Mouse (Mus musculus): ENCODE data around the gene Glis2.

The Glis2 gene

GRCm38 (mm10) chr16:4665726-4666125 lies 71.2 kb downstream of the Glis2 start:
- no peak for DNase-seq

- DNase-seq = peak; percentile 96 to 99
These were observed 72.8 kb downstream of the Glis2 start for GRCm38 (mm10) chr16:4667190-4667808.

GRCm38 (mm10) chr16:4670317-4670716 lies 75.8 kb downstream of the Glis2 start:
- no peak for DNase-seq

GRCm38 (mm10) chr16:4674091-4674490 lies 79.6 kb downstream of the Glis2 start:
- DNase-seq = no peak
